Mouse (Mus musculus) right cerebral cortex, postnatal 4 days (tissue): Measurements from ENCODE around the gene Lce1i.
"Not testable (repeated sequence)": the region's sequence is repeated elsewhere in the genome, so short reads cannot be mapped to it uniquely, and the experiment has no call there.

Experiments used
- DNase-seq: peaks from one replicate; pipeline ENCODE4 v3.0.0-alpha.2; 2022

The Lce1i gene

DNA sequence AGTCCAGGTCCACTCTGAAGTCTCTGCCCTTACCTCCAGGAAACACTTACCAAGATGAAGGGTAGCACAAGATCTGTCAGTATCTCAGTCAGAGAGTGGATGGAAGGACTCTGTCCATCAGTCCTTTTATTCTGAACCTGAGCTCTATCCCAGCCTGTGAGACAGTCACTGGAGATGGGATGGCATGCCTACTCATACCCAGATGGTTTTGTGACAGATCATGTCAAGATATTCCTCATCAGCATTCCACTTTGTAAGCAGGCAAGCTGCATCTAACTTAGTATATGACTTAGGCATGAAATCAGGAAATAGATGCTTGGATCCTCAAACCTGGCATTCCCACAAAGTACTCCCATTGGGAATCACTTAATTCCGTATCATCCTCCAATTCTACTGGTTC is at the start of gene Lce1i:
Lce1i (minus strand) TSS at position 101 of the 400 bp plus-strand sequence.
- DNase-seq = no peak

DNA sequence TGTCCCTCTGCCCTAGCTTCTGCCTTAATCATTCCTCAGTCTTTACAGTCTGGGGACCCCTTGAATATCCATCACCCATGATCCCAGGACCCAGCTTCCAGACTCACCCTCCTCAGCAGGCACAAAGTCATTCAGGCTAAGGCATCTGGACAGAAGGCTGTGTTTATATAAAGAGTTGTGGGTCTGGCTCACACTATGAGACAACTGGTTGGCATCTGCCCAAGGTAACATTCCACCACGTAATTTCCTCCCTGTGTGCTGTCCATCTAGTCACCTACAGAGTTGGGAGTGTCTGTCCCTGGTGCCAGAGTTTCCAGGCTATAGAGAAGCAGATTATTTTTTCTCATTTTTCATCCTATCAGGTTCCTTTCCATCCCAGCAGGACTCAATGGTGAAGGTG is 48.4 kb upstream of the Lce1i start, which contains the start of gene Kprp:
Kprp (minus strand) TSS at position 140 of the 400 bp plus-strand sequence.
- DNase-seq = no peak

DNA sequence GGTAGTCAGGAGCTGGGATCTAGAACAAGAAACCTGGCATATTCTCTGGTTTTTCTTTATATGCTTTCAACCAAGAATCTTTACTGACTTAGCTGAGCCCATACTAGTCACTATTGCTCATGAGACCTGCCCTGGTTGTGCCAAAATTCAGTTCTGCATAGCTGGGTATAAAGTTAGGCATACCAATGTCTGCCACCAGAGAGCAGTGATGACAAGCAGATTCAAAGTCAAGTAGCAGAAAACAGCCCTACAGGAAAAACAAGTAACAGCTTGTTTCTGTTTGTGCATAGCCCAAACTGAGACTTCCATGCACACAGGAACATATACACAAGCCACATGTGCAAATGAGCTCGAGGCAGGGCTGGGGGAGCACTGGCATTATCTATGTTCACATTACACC is 47.1 kb upstream of the Lce1i start:
- no peak for DNase-seq

DNA sequence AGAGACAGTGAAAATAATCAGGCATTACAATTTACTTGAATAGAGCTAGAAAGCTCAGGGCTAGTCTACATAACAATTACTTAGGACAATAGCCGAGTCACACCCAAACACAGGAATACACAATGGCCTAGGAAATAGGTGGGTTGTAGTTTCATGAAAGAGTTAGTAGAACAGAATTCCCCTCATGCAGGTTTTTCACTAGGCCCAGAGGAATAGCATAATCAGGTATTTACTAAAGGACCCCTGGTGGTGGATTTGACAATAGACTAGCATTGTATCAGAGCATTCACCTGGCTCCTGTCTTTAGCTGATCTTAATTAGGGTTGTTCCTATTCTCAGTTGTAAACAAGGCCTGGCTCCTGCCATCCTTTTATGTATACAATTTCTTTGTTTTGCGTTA is 37.3 kb upstream of the Lce1i start:
- DNase-seq = not testable (repeated sequence)

DNA sequence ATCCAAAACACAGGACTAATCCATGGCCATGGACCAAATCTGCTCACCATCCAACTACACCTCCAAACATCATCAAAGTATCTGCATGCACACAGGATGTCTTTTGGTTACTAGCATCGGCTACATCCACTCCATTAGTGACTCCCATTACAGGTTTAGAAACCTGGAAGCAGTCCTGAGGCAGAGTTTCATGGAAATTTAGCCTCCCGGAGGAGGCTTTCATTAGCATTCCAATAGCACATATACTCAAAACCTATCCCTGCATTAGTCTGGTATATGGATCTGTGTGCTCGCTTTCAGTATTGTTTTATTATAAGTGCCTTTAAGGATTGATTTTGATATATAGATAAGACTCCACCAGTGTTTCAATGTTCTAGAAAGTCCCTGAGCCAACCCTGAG is 36.9 kb upstream of the Lce1i start:
- no peak for DNase-seq

DNA sequence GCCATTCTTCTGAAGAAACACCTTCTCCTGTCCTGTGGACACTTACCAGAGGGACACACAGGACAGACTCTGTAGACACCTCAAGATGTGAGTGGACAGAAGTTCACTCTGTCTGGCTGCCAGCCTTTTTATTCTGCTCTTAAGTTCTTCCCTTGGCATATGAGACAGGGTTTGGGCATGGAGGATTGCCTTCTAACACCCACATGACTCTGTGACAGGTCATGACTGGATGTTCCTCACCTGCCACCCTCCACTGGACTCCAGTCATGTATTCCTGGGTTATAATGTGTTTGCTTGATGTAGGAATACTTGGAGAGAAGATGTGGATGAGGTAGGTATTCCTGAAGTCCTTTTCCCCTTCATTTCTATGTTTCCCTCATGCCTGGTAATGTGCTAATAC is 29.1 kb upstream of the Lce1i start, which contains the start of gene Lce1k:
Lce1k (minus strand) TSS at position 101 of the 400 bp plus-strand sequence.
- DNase-seq = no peak

DNA sequence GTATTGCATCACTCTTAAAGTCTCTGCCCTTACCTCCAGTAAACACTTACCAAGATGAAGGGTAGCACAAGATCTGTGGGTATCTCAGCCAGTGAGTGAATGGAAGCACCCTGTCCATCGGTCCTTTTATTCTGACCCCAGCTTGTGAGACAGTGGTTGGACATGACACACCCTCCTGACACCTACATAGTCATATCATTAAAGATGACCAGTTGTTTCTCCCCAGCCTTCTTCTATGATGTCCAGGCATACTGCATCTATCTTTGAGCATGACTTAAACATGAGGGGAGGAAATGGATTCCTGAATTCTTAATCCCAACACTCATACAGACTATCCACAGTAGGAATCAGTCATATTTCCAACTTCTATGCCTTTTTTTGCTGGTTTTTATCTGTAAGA is 11.7 kb upstream of the Lce1i start, which contains the start of gene Lce1j:
Lce1j (minus strand) TSS at position 101 of the 400 bp plus-strand sequence.
- no peak for DNase-seq

DNA sequence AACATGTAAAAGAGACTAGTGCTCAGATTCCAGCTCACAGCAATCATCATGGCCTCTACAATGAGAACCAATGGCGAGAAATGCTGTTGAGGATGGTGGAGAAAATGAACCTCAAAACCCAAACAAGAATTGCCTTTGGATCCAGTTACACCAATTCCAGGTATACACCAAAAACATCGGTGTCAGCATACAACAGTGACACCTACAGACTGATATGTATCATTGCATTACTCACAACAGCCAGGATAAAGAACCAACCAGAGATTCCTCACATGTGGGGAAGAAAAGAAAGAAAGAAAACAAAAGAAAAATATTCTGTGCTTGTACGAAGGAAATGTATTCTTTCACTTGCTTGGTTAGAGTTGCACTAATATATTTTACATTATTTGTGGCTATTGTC is 7.1 kb downstream of the Lce1i start:
- no peak for DNase-seq

DNA sequence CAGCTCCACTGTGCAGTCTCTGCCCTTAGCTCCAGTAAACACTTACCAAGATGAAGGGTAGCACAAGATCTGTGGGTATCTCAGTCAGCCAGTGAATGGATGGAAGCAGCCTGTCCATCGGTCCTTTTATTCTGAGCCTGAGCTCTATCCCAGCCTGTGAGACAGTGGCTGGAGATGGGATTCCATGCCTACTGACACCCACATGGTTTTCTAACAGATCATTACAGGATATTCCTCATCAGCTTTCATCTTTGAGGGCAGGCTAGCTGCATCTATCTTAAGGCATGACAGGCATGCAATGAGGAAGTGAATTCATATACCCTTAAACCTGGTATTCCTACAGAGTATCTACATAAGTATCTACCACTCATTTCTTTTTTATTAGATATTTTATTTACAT is 13.7 kb downstream of the Lce1i start, which contains the start of gene Lce1h:
Lce1h (minus strand) TSS at position 101 of the 400 bp plus-strand sequence.
- no peak for DNase-seq

DNA sequence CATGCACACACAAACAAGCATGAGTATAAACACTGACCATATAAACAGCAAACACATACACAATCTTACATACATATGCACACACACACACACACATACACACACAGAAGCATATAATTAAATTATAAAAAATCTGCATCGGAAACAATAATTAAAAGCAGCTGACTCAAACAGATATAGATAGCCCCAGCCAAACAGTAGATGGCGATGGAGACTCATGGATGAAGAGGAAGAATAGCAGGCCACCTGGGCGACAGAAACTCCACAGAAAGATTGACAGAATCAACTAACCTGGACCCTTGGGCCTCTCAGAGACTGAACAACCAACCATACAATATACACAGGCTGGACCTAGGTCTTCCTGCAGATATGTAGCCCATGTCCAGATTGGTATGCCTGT is 25.5 kb downstream of the Lce1i start:
- DNase-seq = no peak

DNA sequence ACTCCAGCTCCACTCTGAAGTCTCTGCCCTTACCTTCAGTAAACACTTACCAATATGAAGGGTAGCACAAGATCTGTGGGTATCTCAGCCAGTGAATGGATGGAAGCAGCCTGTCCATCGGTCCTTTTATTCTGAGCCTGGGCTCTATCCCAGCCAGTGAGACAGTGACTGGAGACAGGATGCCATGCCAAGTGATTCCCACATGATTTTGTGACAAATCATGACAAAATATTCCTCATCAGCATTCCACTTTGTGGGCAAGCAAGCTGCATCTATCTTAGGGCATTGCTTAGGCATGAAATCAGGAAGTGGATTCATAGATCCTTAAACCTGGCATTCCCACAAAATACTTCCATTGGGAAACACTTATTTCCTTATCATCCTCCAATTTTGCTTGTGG is 26.5 kb downstream of the Lce1i start, which contains the start of gene Lce1g:
Lce1g (minus strand) TSS at position 101 of the 400 bp plus-strand sequence.
- no peak for DNase-seq

DNA sequence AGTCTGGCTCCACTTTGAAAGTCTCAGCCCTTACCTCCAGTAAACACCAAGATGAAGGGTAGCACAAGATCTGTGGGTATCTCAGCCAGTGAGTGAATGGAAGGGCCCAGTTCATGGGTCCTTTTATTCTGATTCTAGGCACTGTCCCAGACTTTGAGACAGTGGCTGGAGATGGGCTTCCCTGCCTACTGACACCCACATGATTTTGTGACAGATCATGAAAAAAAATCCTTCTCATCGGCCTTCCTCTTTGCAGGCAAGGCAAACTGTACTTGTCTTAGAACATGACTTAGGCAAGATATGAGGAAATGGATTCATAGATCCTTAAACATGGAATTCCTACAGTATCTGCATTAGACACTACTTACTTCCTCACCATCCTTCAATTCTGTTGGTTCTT is 39.7 kb downstream of the Lce1i start, which contains the start of gene Gm38119:
Gm38119 (minus strand) TSS at position 101 of the 400 bp plus-strand sequence.
- DNase-seq = no peak
